In the genomic region with DNA sequence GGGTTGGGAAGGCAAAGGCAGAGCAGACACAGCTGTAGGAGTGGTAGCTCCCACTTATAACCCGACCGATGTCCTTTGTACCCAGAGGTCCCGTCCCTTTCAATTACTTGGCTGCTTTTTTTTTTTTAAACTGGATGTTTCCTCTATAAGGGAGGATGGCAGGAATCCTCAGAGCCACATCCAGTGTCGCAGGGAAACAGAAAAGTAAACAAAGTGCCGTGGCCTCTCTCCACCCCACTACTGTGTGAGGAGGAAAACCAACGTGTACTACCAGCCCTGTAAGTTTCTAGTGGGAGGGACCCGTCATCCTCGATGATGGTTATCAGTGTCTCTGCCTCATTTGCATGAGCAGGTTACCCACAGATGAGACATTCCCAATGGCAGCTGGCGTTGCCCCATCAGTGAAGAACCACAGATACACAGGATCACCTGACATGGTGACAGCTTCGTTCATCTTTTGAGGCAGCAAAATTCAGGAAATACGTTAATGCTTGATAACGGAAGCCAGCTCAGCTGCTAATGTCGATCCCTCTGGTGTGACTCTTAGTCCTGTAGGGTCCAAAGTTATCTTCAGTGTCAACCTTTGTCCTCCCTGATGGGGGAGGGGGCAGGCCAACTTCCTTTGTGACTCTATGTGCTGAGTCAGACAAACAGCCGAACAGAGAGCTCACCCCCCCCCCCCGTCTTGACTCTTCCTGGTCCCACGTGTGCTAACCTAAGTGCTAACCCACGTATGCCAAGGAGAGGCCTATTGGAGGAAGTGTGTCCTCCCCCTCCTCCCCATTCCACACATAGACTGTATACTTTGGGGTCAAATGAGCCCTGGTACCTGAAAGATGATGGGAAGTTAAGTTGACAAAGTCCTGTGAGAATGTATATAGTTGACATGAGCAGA, we compare ENCODE assay signal across 10 mouse cellular contexts. TPM values are rescaled to one million over a fixed set of nuclear protein-coding genes. Genes with fewer than 3 reads are reported as not detected.
DNase-seq lines count a peak whose midpoint lies in the region; ATAC-seq lines count a peak whose summit lies in the region.
"Had no signal": no experiment of that assay in that cellular context is flagged by ENCODE, and none has a peak within 500 bp of the region (broad histone marks: within the 10 kb centered on the region; RNA-seq: fewer than 3 reads in every experiment).

No protein-coding gene starts in this region.

- no peak overlapping the region for H3K27ac ChIP-seq in kidney, embryonic 14.5 days (ENCODE audit: low read depth, low read length)
- H3K27ac ChIP-seq in liver, embryonic 15.5 days (replicated peaks), result no peak overlapping the region
- H3K27ac ChIP-seq in midbrain, embryonic 16.5 days (ENCODE audit: low read length), result no peak overlapping the region
- H3K27ac ChIP-seq: midbrain, embryonic 12.5 days had no signal

- 59% methylated on average over 17 of the region's 17 CpGs for WGBS in kidney, embryonic 14.5 days
- 15% methylated on average over 17 of the region's 17 CpGs for WGBS in liver, embryonic 15.5 days (ENCODE audit: insufficient replicate concordance)
- 84% methylated on average over 17 of the region's 17 CpGs for WGBS in midbrain, embryonic 16.5 days

- H3K9me3 ChIP-seq in kidney, embryonic 14.5 days (ENCODE audit: control insufficient read depth, low read length), result no peaks in the 10 kb centered on the region
- H3K9me3 ChIP-seq in liver, embryonic 15.5 days (replicated peaks), result no peaks in the 10 kb centered on the region
- no peaks in the 10 kb centered on the region for H3K9me3 ChIP-seq in midbrain, embryonic 16.5 days (replicated peaks; ENCODE audit: control insufficient read depth, low read length, poor library complexity, severe bottlenecking)
- H3K9me3 ChIP-seq: midbrain, embryonic 12.5 days had no signal

- peak; percentile 63 for DNase-seq in kidney, adult 11 months
- peak; percentile 40 to 68 for DNase-seq in thymus, adult 18-20 months
- DNase-seq in adrenal gland, adult 2 months, result no peak
- no peak for DNase-seq in urinary bladder, postnatal 4 days (ENCODE audit: low spot score in 2 of 2)
- DNase-seq: adrenal gland, adult 8-10 months had no signal

- no peaks in the 10 kb centered on the region for H3K27me3 ChIP-seq in kidney, embryonic 14.5 days (ENCODE audit: control insufficient read depth, insufficient read depth, low read length)
- H3K27me3 ChIP-seq in liver, embryonic 15.5 days, result no peaks in the 10 kb centered on the region
- no peaks in the 10 kb centered on the region for H3K27me3 ChIP-seq in midbrain, embryonic 16.5 days (ENCODE audit: control insufficient read depth, insufficient read depth, low read depth, low read length)
- H3K27me3 ChIP-seq: midbrain, embryonic 12.5 days had no signal

- no peak; the same call in 1 of the 2 replicates for ATAC-seq in kidney, embryonic 14.5 days (ENCODE audit: low FRiP score, low TSS enrichment)
- peak; percentile 19; the same call in 1 of the 2 replicates for ATAC-seq in common myeloid progenitor, adult 5-6 weeks (replicated peaks; ENCODE audit: low read depth, poor library complexity, severe bottlenecking)
- no peak for ATAC-seq in liver, embryonic 15.5 days (ENCODE audit: insufficient read depth)
- ATAC-seq in midbrain, embryonic 16.5 days, result no peak

- H3K4me2 ChIP-seq in kidney, embryonic 14.5 days (replicated peaks; ENCODE audit: low read depth, low read length), result no peak overlapping the region
- H3K4me2 ChIP-seq in liver, embryonic 15.5 days, result peak overlapping the region; percentile 25; the same call in 1 of the 2 replicates
- no peak overlapping the region for H3K4me2 ChIP-seq in midbrain, embryonic 16.5 days (ENCODE audit: low read length)
- H3K4me2 ChIP-seq: midbrain, embryonic 12.5 days had no signal

- no peak overlapping the region for H3K4me3 ChIP-seq in kidney, embryonic 14.5 days (ENCODE audit: low read length)
- H3K4me3 ChIP-seq in liver, embryonic 15.5 days (replicated peaks), result no peak overlapping the region
- H3K4me3 ChIP-seq in midbrain, embryonic 16.5 days (ENCODE audit: low read depth, low read length), result no peak overlapping the region
- H3K4me3 ChIP-seq: midbrain, embryonic 12.5 days had no signal

- no peak overlapping the region for H3K9ac ChIP-seq in kidney, embryonic 14.5 days (ENCODE audit: low read depth, low read length)
- H3K9ac ChIP-seq in liver, embryonic 15.5 days, result no peak overlapping the region
- H3K9ac ChIP-seq in midbrain, embryonic 16.5 days (ENCODE audit: low read depth, low read length), result no peak overlapping the region
- H3K9ac ChIP-seq: midbrain, embryonic 12.5 days had no signal

- H3K4me1 ChIP-seq in kidney, embryonic 14.5 days (ENCODE audit: control insufficient read depth, insufficient read depth, low read length), result peaks cover 13% of the 10 kb centered on the region; the same call in 1 of the 2 replicates
- H3K4me1 ChIP-seq in liver, embryonic 15.5 days (replicated peaks), result peaks cover 56% of the 10 kb centered on the region
- H3K4me1 ChIP-seq in midbrain, embryonic 16.5 days (ENCODE audit: control insufficient read depth, insufficient read depth, low read length), result no peaks in the 10 kb centered on the region
- H3K4me1 ChIP-seq: midbrain, embryonic 12.5 days had no signal

- H3K36me3 ChIP-seq in kidney, embryonic 14.5 days (ENCODE audit: control insufficient read depth, insufficient read depth, low read length), result no peaks in the 10 kb centered on the region
- H3K36me3 ChIP-seq in liver, embryonic 15.5 days (replicated peaks), result no peaks in the 10 kb centered on the region
- H3K36me3 ChIP-seq in midbrain, embryonic 16.5 days (ENCODE audit: control insufficient read depth, insufficient read depth, low read length), result no peaks in the 10 kb centered on the region
- H3K36me3 ChIP-seq: midbrain, embryonic 12.5 days had no signal

RNA-seq across cellular contexts. Expression of gene Snx9, which starts 39.1 kb away (rescaled TPM):
- 27.6 and 44.5 TPM in 2 replicates for polyA plus RNA-seq in kidney, embryonic 14.5 days (2014; fragmentation: Nextera tagmentation; extraction: Ambion mirVana)
- total RNA-seq in common myeloid progenitor, adult 5-6 weeks (2017), result 28.0 and 36.5 TPM in 2 replicates
- polyA plus RNA-seq in liver, embryonic 15.5 days (2015; fragmentation: Nextera tagmentation; extraction: Ambion mirVana), result 11.9 and 13.4 TPM in 2 replicates
- polyA plus RNA-seq in midbrain, embryonic 16.5 days (2015; fragmentation: Nextera tagmentation; extraction: Ambion mirVana), result 5.6 and 5.9 TPM in 2 replicates
- total RNA-seq in adrenal gland, adult 2 months (2021), result 10 to 100 TPM; 48.4 to 55.9 TPM
- polyA plus RNA-seq in adrenal gland, adult 2 months (2012; rRNA removed), result 26.0 and 28.3 TPM in 2 replicates

Comparison
In these comparisons a context has a peak if more than half of its experiments do, and no peak if none do; other contexts are left out.
1. DNase-seq: peak in kidney, adult 11 months (single experiment) and thymus, adult 18-20 months (2 of 2); none in adrenal gland, adult 2 months (single experiment) and urinary bladder, postnatal 4 days (0 of 2).